Mouse (Mus musculus) heart, postnatal 10 days (tissue): ENCODE measurements around the gene Yrdc. TPM values are rescaled to one million over a fixed set of nuclear protein-coding genes. Genes with fewer than 3 reads are reported as not detected.

Experiments used
- total RNA-seq, 2 experiments: library from RNA; stranded (reverse); gene quantifications; 2 replicates each; pipeline ENCODE4 v1.2.3; 2021

Gene Yrdc
- total RNA-seq, 2 experiments from 2014 or later = 20.9 to 24.4 TPM

Other genes with a start within 250 kb of the Yrdc start
- not detected for gene 3100002H09Rik, start 239.9 kb upstream of the Yrdc start, total RNA-seq
- under 1 TPM; 0.12 to 0.26 TPM for gene Pou3f1, start 193.9 kb upstream of the Yrdc start, total RNA-seq
- 10 to 100 TPM; 13.8 to 16.8 TPM for gene Utp11, start 157.1 kb upstream of the Yrdc start, total RNA-seq
- 10 to 100 TPM; 15.7 to 19.6 TPM for gene Fhl3, start 150.0 kb upstream of the Yrdc start, total RNA-seq
- 10 to 100 TPM; 26.2 to 32.5 TPM for gene Sf3a3, start 135.9 kb upstream of the Yrdc start, total RNA-seq
- 10 to 100 TPM; 10.1 to 14.9 TPM for gene Inpp5b, start 108.8 kb upstream of the Yrdc start, total RNA-seq
- gene Mtf1, start 48.6 kb upstream of the Yrdc start, total RNA-seq = 10 to 100 TPM; 17.4 to 17.6 TPM
- 10 to 100 TPM; 28.7 to 33.5 TPM for gene 1110065P20Rik, start 517 bp downstream of the Yrdc start, total RNA-seq
- under 1 TPM; 0.10 to 0.22 TPM for gene Maneal, start 11.5 kb downstream of the Yrdc start, total RNA-seq
- not detected for gene Epha10, start 30.2 kb downstream of the Yrdc start, total RNA-seq
- gene 9930104L06Rik, start 86.4 kb downstream of the Yrdc start, total RNA-seq = 10 to 100 TPM; 10.7 to 11.2 TPM
- 10 to 100 TPM; 15.4 to 16.6 TPM for gene Cdca8, start 88.6 kb downstream of the Yrdc start, total RNA-seq
- 1 to 10 TPM; 3.4 to 5.6 TPM for gene Rspo1, start 135.8 kb downstream of the Yrdc start, total RNA-seq
- gene Gnl2, start 165.9 kb downstream of the Yrdc start, total RNA-seq = 10 to 100 TPM; 36.0 to 37.0 TPM
- not detected for gene Dnali1, start 215.0 kb downstream of the Yrdc start, total RNA-seq
- 10 to 100 TPM; 10.8 to 11.6 TPM for gene Snip1, start 216.0 kb downstream of the Yrdc start, total RNA-seq
- gene Meaf6, start 234.5 kb downstream of the Yrdc start, total RNA-seq = 10 to 100 TPM; 27.7 to 31.4 TPM